Mouse (Mus musculus) lung, embryonic 14.5 days (tissue): Measurements from ENCODE around the gene Lmbrd1. TPM values are rescaled to one million over a fixed set of nuclear protein-coding genes. Genes with fewer than 3 reads are reported as not detected.

Source experiments
- ATAC-seq: fragments of 200-750 bp; cut with Nextera tagmentation; 2 replicates; pipeline ENCODE4 v1.8.0; 2017; ENCODE audit warnings: mild to moderate bottlenecking, moderate TSS enrichment, moderate library complexity; ENCODE audit not compliant: insufficient read depth
- DNase-seq: peaks from one replicate; pipeline ENCODE4 v3.0.0-alpha.2; 2015
- H3K27ac ChIP-seq: fragments of 300-500 bp; sonication (generic); 2 replicates; pipeline ENCODE4 v1.5.1; 2014; ENCODE audit warnings: low read depth, mild to moderate bottlenecking, moderate library complexity
- H3K27me3 ChIP-seq: fragments of 300-500 bp; sonication (generic); 2 replicates; pipeline ENCODE4 v1.6.1; 2014; ENCODE audit warnings: low read length, control low read depth; ENCODE audit not compliant: insufficient read depth
- H3K36me3 ChIP-seq: fragments of 300-500 bp; sonication (generic); 2 replicates; pipeline ENCODE4 v1.6.1; 2014; ENCODE audit warnings: control low read depth; ENCODE audit not compliant: insufficient read depth
- H3K4me1 ChIP-seq: fragments of 300-500 bp; sonication (generic); 2 replicates; pipeline ENCODE4 v1.6.1; 2014; ENCODE audit warnings: antibody characterized with exemption, control low read depth; ENCODE audit not compliant: insufficient read depth
- H3K4me2 ChIP-seq: fragments of 300-500 bp; sonication (generic); 2 replicates; pipeline ENCODE4 v1.6.1; 2014; ENCODE audit warnings: mild to moderate bottlenecking
- H3K4me3 ChIP-seq: fragments of 300-500 bp; sonication (generic); 2 replicates; pipeline ENCODE4 v1.5.1; 2014; ENCODE audit warnings: low read depth, low read length
- H3K9ac ChIP-seq: fragments of 300-500 bp; sonication (generic); 2 replicates; pipeline ENCODE4 v1.6.1; 2014
- H3K9me3 ChIP-seq: fragments of 300-500 bp; sonication (generic); 2 replicates; pipeline ENCODE4 v1.6.1; 2016; ENCODE audit warnings: low read depth, low read length, control low read depth
- CTCF ChIP-seq: IDR thresholded peaks from 2 replicates; pipeline ENCODE4 v1.5.1; 2016; ENCODE audit warnings: antibody characterized with exemption, low read depth
- WGBS: fragments of 180-500 bp; shearing (Covaris S2); extraction: QIAGEN DNeasy Blood & Tissue Kit; methylation state at CpG from one replicate; pipeline ENCODE4 v1.1.7; 2014; 5-methylcytosine and 5-hydroxymethylcytosine counted together
- polyA plus RNA-seq: library from polyadenylated mRNA; unstranded; fragments of >200 nt; fragmentation: Nextera tagmentation; extraction: Ambion mirVana; gene quantifications from 2 replicates; pipeline ENCODE4 v1.2.1, GENCODE M21; 2014

The Lmbrd1 gene
- polyA plus RNA-seq, 1 experiment from 2014 or later = 29.3 TPM

- Histone ChIP-seq H3K36me3 (peaks cover 9% of the 10 kb centered on the region; the same call in 1 of the 2 replicates), H3K4me3 (no peak overlapping the region), H3K4me1 (no peaks in the 10 kb centered on the region), H3K4me2 (no peak overlapping the region), H3K9me3 (no peaks in the 10 kb centered on the region; the same call in 1 of the 2 replicates), H3K27me3 (no peaks in the 10 kb centered on the region), H3K9ac (no peak overlapping the region), H3K27ac (no peak overlapping the region)
- WGBS = 32% methylated on average over 3 of the region's 3 CpGs
- DNase-seq (peak; percentile 50), ATAC-seq (no peak)
- TF ChIP-seq CTCF = peak; percentile 32; the same call in 1 of the 2 replicates
Observed at GRCm38 (mm10) chr1:24719621-24720020, 41.2 kb downstream of the Lmbrd1 start.

DNA sequence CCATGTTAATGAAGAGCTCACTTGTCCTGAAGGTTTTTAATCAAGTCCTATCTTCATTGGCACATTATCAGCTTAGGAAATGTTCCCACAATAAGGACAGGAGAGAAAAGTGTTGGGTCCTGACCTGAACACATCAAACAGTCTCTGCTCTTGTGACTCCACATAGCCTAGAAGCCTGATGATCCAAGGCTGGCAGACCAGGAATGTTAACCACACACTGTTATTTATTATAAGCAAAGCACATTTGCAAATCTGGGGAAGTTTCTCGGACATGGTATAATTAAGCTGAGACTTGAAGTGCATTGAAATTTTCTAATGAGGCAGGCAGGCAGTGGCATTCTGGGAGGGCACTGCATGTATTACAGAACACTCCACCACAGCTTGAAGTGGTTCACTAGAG lies 41.8 kb downstream of the Lmbrd1 start:
- no peak for TF ChIP-seq CTCF
- ATAC-seq (no peak), DNase-seq (no peak)
- no peaks in the 10 kb centered on the region; the same call in 1 of the 2 replicates for H3K9me3 ChIP-seq
- peaks cover 9% of the 10 kb centered on the region; the same call in 1 of the 2 replicates for H3K36me3 ChIP-seq
- WGBS = 58% methylated on average over 1 of the region's 1 CpGs
- H3K4me3 ChIP-seq = no peak overlapping the region
- H3K4me1 ChIP-seq = no peaks in the 10 kb centered on the region
- no peaks in the 10 kb centered on the region for H3K27me3 ChIP-seq
- H3K27ac ChIP-seq = no peak overlapping the region
- H3K9ac ChIP-seq = no peak overlapping the region
- H3K4me2 ChIP-seq = no peak overlapping the region

DNA sequence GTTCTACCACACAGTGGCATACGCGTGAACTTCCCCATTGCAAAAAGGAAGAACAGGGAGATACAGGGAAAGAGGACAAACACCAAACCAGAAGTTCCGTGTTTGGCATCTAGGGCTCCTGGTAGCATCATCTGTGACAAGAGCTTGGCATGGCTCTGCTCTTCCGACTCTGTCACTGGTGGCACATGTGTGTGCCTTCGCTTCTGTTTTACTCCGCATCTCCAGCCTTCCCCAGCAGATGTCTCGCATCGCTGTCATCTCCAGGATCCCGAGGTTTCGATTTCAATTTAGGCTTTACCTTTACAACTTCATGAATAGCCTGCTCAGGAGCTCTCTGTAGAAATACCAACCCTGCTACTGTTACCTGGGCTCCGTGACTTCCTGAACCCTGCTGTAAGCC lies 51.4 kb downstream of the Lmbrd1 start:
- Histone ChIP-seq H3K27ac (no peak overlapping the region), H3K27me3 (no peaks in the 10 kb centered on the region), H3K9ac (no peak overlapping the region), H3K4me1 (no peaks in the 10 kb centered on the region), H3K36me3 (peaks cover 38% of the 10 kb centered on the region), H3K9me3 (no peaks in the 10 kb centered on the region), H3K4me3 (no peak overlapping the region), H3K4me2 (no peak overlapping the region)
- TF ChIP-seq CTCF = no peak
- no peak for DNase-seq
- ATAC-seq = no peak
- 88% methylated on average over 11 of the region's 11 CpGs for WGBS

GRCm38 (mm10) chr1:24732286-24732685 lies 53.9 kb downstream of the Lmbrd1 start:
- no peak for ATAC-seq
- TF ChIP-seq CTCF = no peak
- Histone ChIP-seq H3K9ac (no peak overlapping the region), H3K36me3 (peaks cover 38% of the 10 kb centered on the region), H3K4me2 (no peak overlapping the region), H3K27ac (no peak overlapping the region), H3K4me1 (no peaks in the 10 kb centered on the region), H3K9me3 (no peaks in the 10 kb centered on the region), H3K4me3 (no peak overlapping the region), H3K27me3 (no peaks in the 10 kb centered on the region)
- DNase-seq = no peak
- 86% methylated on average over 3 of the region's 3 CpGs for WGBS

DNA sequence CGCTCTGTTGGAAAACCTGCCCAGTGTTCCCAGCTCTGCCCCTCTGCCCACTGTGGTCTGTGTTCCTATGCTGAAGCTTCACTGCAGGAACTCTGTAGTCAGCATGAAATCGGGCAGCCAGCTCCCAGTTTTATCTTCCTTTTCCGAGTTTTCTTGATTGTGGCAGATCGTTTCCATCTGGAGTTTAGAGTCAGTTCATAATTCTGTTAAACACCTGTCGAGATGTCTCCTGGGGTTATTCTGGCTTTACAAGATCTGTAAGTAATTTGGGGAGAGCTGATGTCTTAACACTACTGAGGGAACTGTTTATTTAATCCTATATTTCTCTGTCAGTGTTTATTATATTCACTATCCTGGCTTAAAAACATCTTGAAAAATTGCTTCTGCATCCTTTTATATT lies 56.4 kb downstream of the Lmbrd1 start:
- Histone ChIP-seq H3K36me3 (peaks cover 27% of the 10 kb centered on the region), H3K4me3 (no peak overlapping the region), H3K27me3 (no peaks in the 10 kb centered on the region), H3K9me3 (no peaks in the 10 kb centered on the region), H3K9ac (no peak overlapping the region), H3K4me2 (no peak overlapping the region), H3K27ac (no peak overlapping the region), H3K4me1 (no peaks in the 10 kb centered on the region)
- WGBS = 40% methylated on average over 5 of the region's 5 CpGs
- TF ChIP-seq CTCF = no peak
- ATAC-seq (no peak), DNase-seq (peak; percentile 26)

- no peaks in the 10 kb centered on the region for H3K4me1 ChIP-seq
- H3K36me3 ChIP-seq = 0 out of 2 replicates have a peak, but pooled peaks cover 5% of the 10 kb centered on the region
- H3K9me3 ChIP-seq = no peaks in the 10 kb centered on the region
- H3K4me3 ChIP-seq = no peak overlapping the region
- ATAC-seq (no peak), DNase-seq (no peak)
- no peak overlapping the region for H3K9ac ChIP-seq
- no peaks in the 10 kb centered on the region for H3K27me3 ChIP-seq
- TF ChIP-seq CTCF = no peak
- 84% methylated on average over 3 of the region's 3 CpGs for WGBS
- no peak overlapping the region for H3K27ac ChIP-seq
- no peak overlapping the region for H3K4me2 ChIP-seq
Observed at GRCm38 (mm10) chr1:24740903-24741302, 62.5 kb downstream of the Lmbrd1 start.

DNA sequence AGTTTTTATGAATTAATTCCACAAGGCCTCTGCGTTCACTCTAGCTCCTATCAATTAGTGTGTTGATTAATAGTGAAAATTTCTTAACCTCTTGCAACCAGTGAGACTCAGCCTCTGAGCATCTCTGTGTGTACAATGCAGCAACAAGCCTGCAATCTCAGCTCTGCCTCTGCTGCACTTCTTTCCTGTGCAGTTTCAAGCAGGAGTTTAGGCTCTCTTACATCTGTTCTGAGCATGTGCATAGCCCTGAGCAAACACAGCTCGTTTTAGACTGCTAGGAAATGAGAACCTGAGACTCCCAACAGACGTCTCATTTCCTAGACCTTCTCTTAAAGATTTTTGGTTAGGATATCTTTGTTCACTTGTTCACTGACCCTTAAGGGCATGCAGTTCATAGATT lies 63.1 kb downstream of the Lmbrd1 start:
- H3K9me3 ChIP-seq = no peaks in the 10 kb centered on the region
- no peak for TF ChIP-seq CTCF
- ATAC-seq (no peak), DNase-seq (no peak)
- H3K9ac ChIP-seq = no peak overlapping the region
- H3K4me1 ChIP-seq = no peaks in the 10 kb centered on the region
- H3K4me2 ChIP-seq = no peak overlapping the region
- H3K27ac ChIP-seq = no peak overlapping the region
- no peaks in the 10 kb centered on the region for H3K27me3 ChIP-seq
- WGBS = 33% methylated on average over 3 of the region's 3 CpGs
- H3K36me3 ChIP-seq = 0 out of 2 replicates have a peak, but pooled peaks cover 5% of the 10 kb centered on the region
- H3K4me3 ChIP-seq = no peak overlapping the region
